Mouse (Mus musculus): ENCODE measurements at regions not wholly inside any gene's neighbourhood (a gene's known extent, or its start where the extent isn't known, plus 50 kb on each side); places are given as distances from the start of the nearest gene placed in this dataset.
A peak's percentile ranks its signal among the peaks of the same experiment; 100 is the strongest.

GRCm38 (mm10) chr14:88278327-88278726 is 192.9 kb downstream of the Pcdh20 start:
- Histone ChIP-seq H3K9me3 (ENCODE audit: control insufficient read depth, insufficient read depth, low read depth, low read length) (no peaks in the 10 kb centered on the region), H3K4me3 (ENCODE audit: insufficient read depth in 1 of 2, low read depth in 1 of 2, low read length in 2 of 2, poor library complexity in 1 of 2, severe bottlenecking in 1 of 2) (no peak overlapping the region), H3K9ac (ENCODE audit: insufficient read depth, low read depth, low read length, poor library complexity, severe bottlenecking) (no peak overlapping the region), H3K4me1 (ENCODE audit: control insufficient read depth in 2 of 2, insufficient read depth in 2 of 2, low read length in 2 of 2, poor library complexity in 1 of 2) (no peaks in the 10 kb centered on the region), H3K36me3 (ENCODE audit: control insufficient read depth, insufficient read depth, low read length, poor library complexity, severe bottlenecking) (no peaks in the 10 kb centered on the region), H3K27ac (ENCODE audit: insufficient read depth, low read depth, low read length, poor library complexity, severe bottlenecking) (no peak overlapping the region)
- in situ Hi-C loops (cut with MboI; ENCODE audit: low sequenced_read_pairs in 2 of 2, unreplicated experiment in 2 of 2) = no loop called here
- DNase-seq (ENCODE audit: low read depth, low spot score) = peak; percentile 16
- TF ChIP-seq ZC3H11A (IDR thresholded peaks at IDR 0.05; ENCODE audit: borderline replicate concordance, low read depth, low read length) = no peak
- no peak for TF ChIP-seq ZNF384 (IDR thresholded peaks at IDR 0.05; ENCODE audit: low read depth, low read length)
- no peak for TF ChIP-seq MAFK (IDR thresholded peaks at IDR 0.05; ENCODE audit: insufficient read depth, low read depth, low read length)
- no peak for TF ChIP-seq CHD2 (IDR thresholded peaks at IDR 0.05; ENCODE audit: low read depth, low read length)
- TF ChIP-seq HCFC1 (IDR thresholded peaks at IDR 0.05; ENCODE audit: borderline replicate concordance, insufficient read depth, low read length) = no peak

DNA sequence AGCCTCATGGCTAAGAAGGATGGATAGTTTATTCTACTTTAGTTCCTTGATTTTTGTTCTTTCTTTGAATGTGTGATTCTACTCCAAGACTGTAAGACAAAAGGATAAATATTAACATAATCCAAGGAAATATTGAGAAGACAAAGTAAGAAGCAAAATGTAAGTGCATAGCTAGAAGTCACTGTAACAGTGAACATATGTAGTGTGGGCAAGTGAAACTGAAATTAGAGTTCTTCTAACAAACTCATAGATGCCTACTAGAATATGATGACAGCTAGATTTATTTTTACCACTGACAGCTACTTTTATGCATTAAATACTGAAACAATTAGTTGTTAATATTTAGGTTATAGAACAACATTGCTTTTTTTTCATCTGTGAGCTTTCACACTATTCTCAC is 206.4 kb downstream of the Pcdh20 start:
- Histone ChIP-seq H3K9me3 (ENCODE audit: control insufficient read depth, insufficient read depth, low read depth, low read length) (no peaks in the 10 kb centered on the region), H3K9ac (ENCODE audit: insufficient read depth, low read depth, low read length, poor library complexity, severe bottlenecking) (no peak overlapping the region), H3K4me1 (ENCODE audit: control insufficient read depth in 2 of 2, insufficient read depth in 2 of 2, low read length in 2 of 2, poor library complexity in 1 of 2) (no peaks in the 10 kb centered on the region), H3K4me3 (ENCODE audit: insufficient read depth in 1 of 2, low read depth in 1 of 2, low read length in 2 of 2, poor library complexity in 1 of 2, severe bottlenecking in 1 of 2) (no peak overlapping the region), H3K27ac (ENCODE audit: insufficient read depth, low read depth, low read length, poor library complexity, severe bottlenecking) (no peak overlapping the region), H3K36me3 (ENCODE audit: control insufficient read depth, insufficient read depth, low read length, poor library complexity, severe bottlenecking) (no peaks in the 10 kb centered on the region)
- DNase-seq (ENCODE audit: low read depth, low spot score) = no peak
- in situ Hi-C loops (cut with MboI; ENCODE audit: low sequenced_read_pairs in 2 of 2, unreplicated experiment in 2 of 2) = no loop called here
- no peak for TF ChIP-seq CHD2 (IDR thresholded peaks at IDR 0.05; ENCODE audit: low read depth, low read length)
- TF ChIP-seq ZNF384 (IDR thresholded peaks at IDR 0.05; ENCODE audit: low read depth, low read length) = no peak
- no peak for TF ChIP-seq MAFK (IDR thresholded peaks at IDR 0.05; ENCODE audit: insufficient read depth, low read depth, low read length)
- TF ChIP-seq HCFC1 (IDR thresholded peaks at IDR 0.05; ENCODE audit: borderline replicate concordance, insufficient read depth, low read length) = no peak
- TF ChIP-seq ZC3H11A (IDR thresholded peaks at IDR 0.05; ENCODE audit: borderline replicate concordance, low read depth, low read length) = no peak

DNA sequence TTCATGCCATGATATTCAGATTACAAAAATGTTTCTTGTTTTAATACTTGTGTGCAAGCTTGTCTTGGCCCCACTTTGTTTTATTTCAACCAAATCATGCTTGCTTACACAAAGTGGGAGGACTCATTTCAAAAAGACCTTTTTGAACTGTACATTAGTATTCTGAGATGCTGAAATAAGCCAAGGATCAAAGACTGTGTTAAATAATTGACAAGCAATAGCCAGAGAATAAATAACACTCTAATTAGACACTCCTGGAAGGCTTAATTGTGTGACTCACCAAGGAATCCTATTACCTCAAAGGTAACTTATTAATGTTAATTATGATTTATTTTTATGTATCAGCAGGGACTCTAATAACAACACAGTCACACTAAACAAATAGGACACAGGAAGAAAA is 212.2 kb downstream of the Pcdh20 start:
- Histone ChIP-seq H3K9ac (ENCODE audit: insufficient read depth, low read depth, low read length, poor library complexity, severe bottlenecking) (no peak overlapping the region), H3K9me3 (ENCODE audit: control insufficient read depth, insufficient read depth, low read depth, low read length) (no peaks in the 10 kb centered on the region), H3K27ac (ENCODE audit: insufficient read depth, low read depth, low read length, poor library complexity, severe bottlenecking) (no peak overlapping the region), H3K4me3 (ENCODE audit: insufficient read depth in 1 of 2, low read depth in 1 of 2, low read length in 2 of 2, poor library complexity in 1 of 2, severe bottlenecking in 1 of 2) (no peak overlapping the region), H3K36me3 (ENCODE audit: control insufficient read depth, insufficient read depth, low read length, poor library complexity, severe bottlenecking) (no peaks in the 10 kb centered on the region), H3K4me1 (ENCODE audit: control insufficient read depth in 2 of 2, insufficient read depth in 2 of 2, low read length in 2 of 2, poor library complexity in 1 of 2) (no peaks in the 10 kb centered on the region)
- in situ Hi-C loops (cut with MboI; ENCODE audit: low sequenced_read_pairs in 2 of 2, unreplicated experiment in 2 of 2) = no loop called here
- TF ChIP-seq ZNF384 (IDR thresholded peaks at IDR 0.05; ENCODE audit: low read depth, low read length) (no peak), HCFC1 (IDR thresholded peaks at IDR 0.05; ENCODE audit: borderline replicate concordance, insufficient read depth, low read length) (no peak), MAFK (IDR thresholded peaks at IDR 0.05; ENCODE audit: insufficient read depth, low read depth, low read length) (no peak), CHD2 (IDR thresholded peaks at IDR 0.05; ENCODE audit: low read depth, low read length) (no peak), ZC3H11A (IDR thresholded peaks at IDR 0.05; ENCODE audit: borderline replicate concordance, low read depth, low read length) (no peak)
- DNase-seq (ENCODE audit: low read depth, low spot score) = no peak

DNA sequence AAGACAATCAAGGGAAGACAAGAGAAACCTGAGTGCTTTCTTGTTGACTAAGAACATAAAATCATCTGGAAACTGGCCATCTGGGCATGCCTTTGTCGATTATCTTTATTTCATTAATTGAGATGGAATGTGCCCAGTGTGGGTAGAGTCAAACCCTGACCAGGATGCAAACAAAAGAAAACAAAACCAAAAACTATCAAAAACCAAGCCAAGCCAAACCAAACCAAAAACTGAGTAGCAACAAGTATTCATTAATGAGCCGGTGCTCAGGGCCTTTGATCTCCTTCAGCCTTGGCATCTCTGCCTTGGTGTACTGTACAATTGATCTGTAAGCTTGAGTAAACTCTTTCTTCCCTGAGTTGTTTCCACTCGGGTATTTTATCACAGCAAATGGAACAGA is 216.1 kb downstream of the Pcdh20 start:
- no peak for DNase-seq (ENCODE audit: low read depth, low spot score)
- TF ChIP-seq HCFC1 (IDR thresholded peaks at IDR 0.05; ENCODE audit: borderline replicate concordance, insufficient read depth, low read length) (no peak), ZNF384 (IDR thresholded peaks at IDR 0.05; ENCODE audit: low read depth, low read length) (no peak), MAFK (IDR thresholded peaks at IDR 0.05; ENCODE audit: insufficient read depth, low read depth, low read length) (no peak), CHD2 (IDR thresholded peaks at IDR 0.05; ENCODE audit: low read depth, low read length) (no peak), ZC3H11A (IDR thresholded peaks at IDR 0.05; ENCODE audit: borderline replicate concordance, low read depth, low read length) (no peak)
- H3K36me3 ChIP-seq (ENCODE audit: control insufficient read depth, insufficient read depth, low read length, poor library complexity, severe bottlenecking) = no peaks in the 10 kb centered on the region
- H3K9me3 ChIP-seq (ENCODE audit: control insufficient read depth, insufficient read depth, low read depth, low read length) = no peaks in the 10 kb centered on the region
- in situ Hi-C loops (cut with MboI; ENCODE audit: low sequenced_read_pairs in 2 of 2, unreplicated experiment in 2 of 2) = no loop called here
- no peaks in the 10 kb centered on the region for H3K4me1 ChIP-seq (ENCODE audit: control insufficient read depth in 2 of 2, insufficient read depth in 2 of 2, low read length in 2 of 2, poor library complexity in 1 of 2)
- H3K9ac ChIP-seq (ENCODE audit: insufficient read depth, low read depth, low read length, poor library complexity, severe bottlenecking) = no peak overlapping the region
- H3K4me3 ChIP-seq (ENCODE audit: insufficient read depth in 1 of 2, low read depth in 1 of 2, low read length in 2 of 2, poor library complexity in 1 of 2, severe bottlenecking in 1 of 2) = no peak overlapping the region
- H3K27ac ChIP-seq (ENCODE audit: insufficient read depth, low read depth, low read length, poor library complexity, severe bottlenecking) = no peak overlapping the region
